Mouse (Mus musculus) thymus, adult 2 months (tissue): ENCODE data around the gene Islr2. TPM values are rescaled to one million over a fixed set of nuclear protein-coding genes. Genes with fewer than 3 reads are reported as not detected.

Experiments
- DNase-seq: peaks from one replicate; pipeline ENCODE4 v3.0.0; 2021
- H3K27ac ChIP-seq: fragments of 200-500 bp; 2 replicates; pipeline ENCODE4 v1.5.1; 2012; ENCODE audit warnings: low read length, control low read depth; ENCODE audit not compliant: control insufficient read depth, insufficient read depth
- H3K27me3 ChIP-seq: fragments of 200-500 bp; 2 replicates; pipeline ENCODE4 v1.6.1; 2012; ENCODE audit warnings: mild to moderate bottlenecking, low read length, moderate library complexity, mixed read lengths; ENCODE audit not compliant: control insufficient read depth, insufficient read depth
- H3K36me3 ChIP-seq: fragments of 200-500 bp; 2 replicates; pipeline ENCODE4 v1.6.1; 2012; ENCODE audit warnings: mild to moderate bottlenecking, low read length, moderate library complexity; ENCODE audit not compliant: control insufficient read depth, insufficient read depth
- H3K4me1 ChIP-seq: fragments of 200-500 bp; replicated peaks from 2 replicates; pipeline ENCODE4 v1.6.1; 2012; ENCODE audit warnings: low read length; ENCODE audit not compliant: control insufficient read depth, insufficient read depth
- H3K4me3 ChIP-seq: fragments of 200-500 bp; 2 replicates; pipeline ENCODE4 v1.5.1; 2012; ENCODE audit warnings: mild to moderate bottlenecking, low read length, control low read depth, moderate library complexity; ENCODE audit not compliant: control insufficient read depth, insufficient read depth
- CTCF ChIP-seq: fragments of 200-500 bp; IDR thresholded peaks from 2 replicates; pipeline ENCODE4 v1.5.1; 2012; ENCODE audit warnings: mild to moderate bottlenecking, control low read depth, low read length, moderate library complexity, borderline replicate concordance; ENCODE audit not compliant: control insufficient read depth, poor library complexity, insufficient read depth; ENCODE audit errors: extremely low read depth
- POLR2A ChIP-seq: fragments of 200-500 bp; IDR thresholded peaks from 2 replicates; pipeline ENCODE4 v1.6.1; 2012; ENCODE audit warnings: mild to moderate bottlenecking, low read length, control low read depth, moderate library complexity; ENCODE audit not compliant: control insufficient read depth, poor library complexity, insufficient read depth; ENCODE audit errors: extremely low read depth
- WGBS: fragments of 180-500 bp; shearing (Covaris S2); methylation state at CpG from one replicate; pipeline ENCODE4 v1.1.7; 2018; 5-methylcytosine and 5-hydroxymethylcytosine counted together
- polyA plus RNA-seq: library from polyadenylated mRNA; depleted of rRNA; stranded (reverse); fragments of >200 nt; gene quantifications from 2 replicates; pipeline ENCODE4 v1.2.3, GENCODE M21; 2012

Islr2 gene
- polyA plus RNA-seq, 1 experiment, result 0.50 TPM

GRCm38 (mm10) chr9:58175745-58176487, 28.2 kb downstream of the Islr2 start:
- 85% methylated on average over 5 of the region's 5 CpGs for WGBS
- H3K4me1 ChIP-seq, result no peaks in the 10 kb centered on the region
- TF ChIP-seq POLR2A, result no peak

GRCm38 (mm10) chr9:58174818-58175251, 29.3 kb downstream of the Islr2 start:
- no peak for TF ChIP-seq CTCF
- no peaks in the 10 kb centered on the region for H3K36me3 ChIP-seq

More at GRCm38 (mm10) chr9:58175745-58176487, 28.2 kb downstream of the Islr2 start:
- no peaks in the 10 kb centered on the region for H3K36me3 ChIP-seq
- DNase-seq, result no peak
- no peak overlapping the region for H3K27ac ChIP-seq
- H3K4me3 ChIP-seq, result no peak overlapping the region
- no peaks in the 10 kb centered on the region for H3K27me3 ChIP-seq

GRCm38 (mm10) chr9:58172863-58173262, 31.3 kb downstream of the Islr2 start:
- no peak for DNase-seq
- Histone ChIP-seq H3K36me3 (no peaks in the 10 kb centered on the region), H3K27ac (no peak overlapping the region), H3K27me3 (no peaks in the 10 kb centered on the region), H3K4me1 (no peaks in the 10 kb centered on the region), H3K4me3 (no peak overlapping the region)
- WGBS, result 90% methylated on average over 2 of the region's 2 CpGs
- no peak for TF ChIP-seq POLR2A
- no peak for TF ChIP-seq CTCF

More at GRCm38 (mm10) chr9:58174818-58175251, 29.3 kb downstream of the Islr2 start:
- Histone ChIP-seq H3K4me3 (no peak overlapping the region), H3K27ac (no peak overlapping the region), H3K27me3 (no peaks in the 10 kb centered on the region), H3K4me1 (no peaks in the 10 kb centered on the region)
- no peak for DNase-seq
- WGBS, result 83% methylated on average over 5 of the region's 5 CpGs

- H3K27me3 ChIP-seq, result no peaks in the 10 kb centered on the region
- no peak for DNase-seq
- H3K4me3 ChIP-seq, result no peak overlapping the region
- H3K27ac ChIP-seq, result no peak overlapping the region
- 86% methylated on average over 6 of the region's 6 CpGs for WGBS
- TF ChIP-seq CTCF (no peak), POLR2A (no peak)
- H3K36me3 ChIP-seq, result no peaks in the 10 kb centered on the region
- H3K4me1 ChIP-seq, result no peaks in the 10 kb centered on the region
These were observed 34.7 kb downstream of the Islr2 start for GRCm38 (mm10) chr9:58169426-58169825.

- WGBS, result 95% methylated on average over 3 of the region's 3 CpGs
- TF ChIP-seq POLR2A, result no peak
- TF ChIP-seq CTCF, result no peak
- no peak overlapping the region for H3K4me3 ChIP-seq
These were observed 35.2 kb downstream of the Islr2 start for GRCm38 (mm10) chr9:58168880-58169279.

GRCm38 (mm10) chr9:58165779-58166178, 38.3 kb downstream of the Islr2 start:
- no peaks in the 10 kb centered on the region for H3K36me3 ChIP-seq
- H3K27ac ChIP-seq, result no peak overlapping the region
- DNase-seq, result no peak
- TF ChIP-seq POLR2A (no peak), CTCF (no peak)
- 97% methylated on average over 1 of the region's 1 CpGs for WGBS
- H3K4me1 ChIP-seq, result no peaks in the 10 kb centered on the region
- no peak overlapping the region for H3K4me3 ChIP-seq
- H3K27me3 ChIP-seq, result no peaks in the 10 kb centered on the region

More at GRCm38 (mm10) chr9:58168880-58169279, 35.2 kb downstream of the Islr2 start:
- no peak overlapping the region for H3K27ac ChIP-seq
- no peaks in the 10 kb centered on the region for H3K27me3 ChIP-seq
- H3K4me1 ChIP-seq, result no peaks in the 10 kb centered on the region
- H3K36me3 ChIP-seq, result no peaks in the 10 kb centered on the region
- DNase-seq, result no peak

- no peak for TF ChIP-seq POLR2A
- no peak for TF ChIP-seq CTCF
- no peak for DNase-seq
- Histone ChIP-seq H3K27me3 (no peaks in the 10 kb centered on the region), H3K36me3 (no peaks in the 10 kb centered on the region), H3K27ac (no peak overlapping the region), H3K4me3 (no peak overlapping the region), H3K4me1 (no peaks in the 10 kb centered on the region)
- 89% methylated on average over 5 of the region's 5 CpGs for WGBS
These were observed 41.0 kb downstream of the Islr2 start for GRCm38 (mm10) chr9:58163146-58163545.
